Mouse (Mus musculus) kidney, adult 2 months (tissue): ENCODE data around the gene Rab11fip5. TPM values are rescaled to one million over a fixed set of nuclear protein-coding genes. Genes with fewer than 3 reads are reported as not detected.

Experiments used
- DNase-seq: peaks from one replicate; pipeline ENCODE4 v3.0.0; 2021
- H3K27ac ChIP-seq: fragments of 200-500 bp; 2 replicates; pipeline ENCODE4 v1.5.1; 2012; ENCODE audit warnings: low read depth, low read length, control low read depth, inconsistent platforms; ENCODE audit not compliant: insufficient read depth
- H3K27me3 ChIP-seq: fragments of 200-500 bp; replicated peaks from 2 replicates; pipeline ENCODE4 v1.6.1; 2012; ENCODE audit warnings: mild to moderate bottlenecking, moderate library complexity, low read length, inconsistent platforms; ENCODE audit not compliant: control insufficient read depth, insufficient read depth
- H3K36me3 ChIP-seq: fragments of 200-500 bp; 2 replicates; pipeline ENCODE4 v1.6.1; 2012; ENCODE audit warnings: mild to moderate bottlenecking, moderate library complexity, low read length, inconsistent platforms; ENCODE audit not compliant: control insufficient read depth, insufficient read depth
- H3K4me1 ChIP-seq: fragments of 200-500 bp; 2 replicates; pipeline ENCODE4 v1.6.1; 2011; ENCODE audit warnings: low read length; ENCODE audit not compliant: control insufficient read depth, insufficient read depth
- H3K4me3 ChIP-seq: fragments of 200-500 bp; 2 replicates; pipeline ENCODE4 v1.5.1; 2011; ENCODE audit warnings: mild to moderate bottlenecking, low read depth, low read length, control low read depth; ENCODE audit not compliant: insufficient read depth
- CTCF ChIP-seq: fragments of 200-500 bp; conservative IDR thresholded peaks from 2 replicates; pipeline ENCODE4 v1.5.1; 2011; ENCODE audit warnings: low read depth, mild to moderate bottlenecking, control low read depth, low read length, moderate library complexity, mixed read lengths; ENCODE audit not compliant: insufficient read depth, insufficient read length
- POLR2A ChIP-seq: fragments of 200-500 bp; IDR thresholded peaks from one replicate; pipeline ENCODE4 v1.6.1; 2011; ENCODE audit warnings: low read depth, low read length, control low read depth
- WGBS: fragments of 180-500 bp; shearing (Covaris S2); methylation state at CpG from one replicate; pipeline ENCODE4 v1.1.7; 2018; 5-methylcytosine and 5-hydroxymethylcytosine counted together
- polyA plus RNA-seq: library from polyadenylated mRNA; depleted of rRNA; stranded (reverse); fragments of >200 nt; gene quantifications from 2 replicates; pipeline ENCODE4 v1.2.3, GENCODE M21; 2012

Rab11fip5 gene
- polyA plus RNA-seq, 1 experiment = 56.8 TPM

DNA sequence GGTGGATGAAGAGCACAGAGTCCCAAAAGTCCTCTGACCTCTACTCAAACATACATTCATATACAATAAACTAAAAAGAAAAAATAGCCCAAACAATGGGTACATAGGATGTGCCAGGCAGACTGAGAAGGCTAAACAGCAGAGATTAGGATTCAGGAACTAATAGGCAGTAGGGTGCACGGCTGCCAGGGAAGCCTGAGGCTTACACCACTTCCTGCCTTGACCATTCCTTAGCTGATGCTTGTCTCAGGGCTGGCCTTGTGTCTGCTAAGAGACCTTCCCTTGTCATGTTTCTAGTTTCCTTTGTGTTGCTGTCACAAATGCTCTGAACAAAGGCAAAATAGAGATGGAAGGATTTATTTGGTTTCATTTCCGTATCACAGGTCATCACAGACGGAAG is 68.1 kb downstream of the Rab11fip5 start:
- WGBS = 86% methylated on average over 3 of the region's 3 CpGs
- DNase-seq = no peak
- no peak for TF ChIP-seq CTCF
- TF ChIP-seq POLR2A = no peak
- Histone ChIP-seq H3K36me3 (no peaks in the 10 kb centered on the region), H3K27ac (no peak overlapping the region), H3K27me3 (no peaks in the 10 kb centered on the region), H3K4me3 (no peak overlapping the region), H3K4me1 (peaks cover 8% of the 10 kb centered on the region; the same call in 1 of the 2 replicates)

DNA sequence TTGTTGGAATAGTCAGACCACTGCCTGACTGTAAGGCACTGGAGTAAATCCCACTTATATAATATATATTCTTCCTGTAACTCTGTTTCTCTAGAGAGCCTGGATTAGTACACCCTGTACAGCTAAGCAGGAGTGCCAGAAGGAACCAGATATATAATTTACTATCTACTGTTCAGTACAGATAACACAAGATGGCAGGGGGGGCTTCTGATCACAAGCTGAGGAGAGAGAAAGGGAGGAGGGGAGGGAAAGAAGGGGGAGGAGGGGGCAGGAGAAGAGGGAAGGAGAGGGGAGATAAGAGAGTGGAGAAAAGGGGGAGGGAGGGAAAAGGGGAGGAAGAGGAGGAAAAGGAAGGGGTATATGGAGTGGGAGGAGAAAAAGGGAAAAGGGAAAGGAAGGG is 68.6 kb downstream of the Rab11fip5 start:
- DNase-seq = no peak
- H3K27ac ChIP-seq = no peak overlapping the region
- TF ChIP-seq CTCF = no peak
- TF ChIP-seq POLR2A = no peak
- peaks cover 8% of the 10 kb centered on the region; the same call in 1 of the 2 replicates for H3K4me1 ChIP-seq
- no peaks in the 10 kb centered on the region for H3K36me3 ChIP-seq
- H3K4me3 ChIP-seq = no peak overlapping the region
- no peaks in the 10 kb centered on the region for H3K27me3 ChIP-seq

DNA sequence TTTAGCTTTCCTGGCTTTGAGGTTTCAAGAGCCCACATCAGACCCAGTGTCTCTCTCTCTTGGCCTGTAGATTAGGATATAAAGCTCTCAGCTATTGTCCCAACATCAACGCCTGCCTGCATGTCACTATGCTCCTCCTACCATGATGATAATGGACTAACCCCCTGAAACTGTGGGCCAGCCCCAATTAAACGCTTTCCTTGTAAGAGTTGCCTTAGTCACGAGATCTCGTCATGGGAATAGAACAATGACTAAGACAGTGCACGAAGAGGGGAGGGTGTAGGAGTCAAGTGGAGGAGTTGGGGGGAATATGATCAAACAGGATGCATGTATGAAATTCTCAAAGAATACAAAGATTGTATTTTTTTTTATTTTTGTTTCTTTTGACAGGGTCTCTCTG is 69.5 kb downstream of the Rab11fip5 start:
- Histone ChIP-seq H3K36me3 (no peaks in the 10 kb centered on the region), H3K27me3 (no peaks in the 10 kb centered on the region), H3K4me1 (peaks cover 8% of the 10 kb centered on the region; the same call in 1 of the 2 replicates), H3K4me3 (no peak overlapping the region), H3K27ac (no peak overlapping the region)
- DNase-seq = no peak
- no peak for TF ChIP-seq CTCF
- TF ChIP-seq POLR2A = no peak
- WGBS = 88% methylated on average over 5 of the region's 5 CpGs

DNA sequence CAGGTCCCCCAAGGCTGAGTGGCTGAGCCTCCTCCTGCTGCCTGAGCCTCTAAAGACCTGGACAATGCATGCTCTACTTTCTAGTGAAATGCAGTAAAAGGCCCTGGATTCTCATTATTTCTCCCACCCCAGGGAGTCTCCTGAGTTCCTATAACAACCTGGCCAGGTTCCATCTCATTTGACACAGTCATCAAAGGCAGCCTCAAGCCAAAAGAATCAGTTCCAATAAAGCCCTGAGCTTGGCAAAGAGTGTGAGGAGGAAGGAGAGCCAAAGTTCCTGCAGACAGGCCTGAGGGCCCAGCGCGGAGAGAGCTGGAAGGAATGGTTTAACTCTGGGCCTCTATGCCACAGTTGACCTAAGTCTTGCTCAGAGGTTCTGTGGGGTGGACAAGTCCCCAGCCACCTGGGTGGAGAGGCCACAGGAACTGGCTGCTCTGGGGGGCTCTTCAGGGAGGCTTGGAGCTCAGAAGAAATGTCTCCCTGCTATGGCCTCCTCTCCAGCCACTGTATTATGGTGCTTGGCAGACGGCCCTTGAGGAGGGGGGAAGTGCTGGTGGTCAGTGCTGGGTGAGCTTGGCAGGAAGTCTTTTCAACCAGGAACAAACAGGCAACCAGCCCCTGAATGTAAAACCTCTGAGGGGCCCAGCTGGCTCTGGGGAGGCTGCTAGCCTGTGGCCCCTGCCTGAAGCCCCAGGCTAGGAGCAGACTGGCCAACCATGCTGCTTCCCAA is 71.9 kb downstream of the Rab11fip5 start:
- DNase-seq = peak; percentile 77
- H3K4me3 ChIP-seq = no peak overlapping the region
- TF ChIP-seq CTCF = no peak
- TF ChIP-seq POLR2A = no peak
- no peak overlapping the region for H3K27ac ChIP-seq
- 52% methylated on average over 3 of the region's 3 CpGs for WGBS
- no peaks in the 10 kb centered on the region for H3K27me3 ChIP-seq
- H3K4me1 ChIP-seq = peaks cover 8% of the 10 kb centered on the region; the same call in 1 of the 2 replicates
- no peaks in the 10 kb centered on the region for H3K36me3 ChIP-seq

DNA sequence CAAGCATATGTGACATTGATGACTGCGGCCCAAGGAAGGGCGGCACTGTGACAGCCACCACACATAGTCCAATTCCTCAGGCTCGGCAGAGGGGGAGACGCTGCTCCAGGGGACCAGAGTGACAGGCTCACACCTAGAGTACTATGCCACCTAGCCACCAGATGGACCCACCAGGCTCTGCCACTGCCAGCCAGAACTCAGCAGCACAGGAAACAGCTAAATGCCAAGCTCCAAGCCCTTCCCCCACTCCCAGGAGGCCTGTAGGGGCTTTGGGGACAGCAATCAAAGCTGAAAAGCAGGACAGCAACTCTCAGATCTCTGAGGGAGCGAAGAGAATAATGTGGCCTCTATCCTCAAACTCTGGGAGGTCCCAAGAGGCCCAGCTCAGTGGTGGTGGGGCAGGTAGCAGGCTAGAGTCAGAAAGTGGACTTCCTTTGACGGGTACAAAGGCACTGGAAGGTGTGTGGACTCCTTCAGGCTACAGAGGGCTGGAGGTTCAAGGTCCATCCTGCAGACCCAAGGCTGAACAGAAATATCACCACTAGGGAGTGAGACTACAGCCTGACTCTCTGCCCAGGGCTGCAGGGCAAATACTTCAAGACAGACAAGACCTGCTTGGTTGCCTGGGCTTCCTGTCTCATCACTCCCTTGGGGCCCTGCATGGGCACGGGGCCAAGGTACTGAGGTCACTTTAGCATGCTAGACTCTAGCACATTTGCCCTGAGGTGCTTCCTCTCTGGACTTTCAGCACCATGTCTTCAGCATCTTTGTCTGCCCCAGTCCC is 78.9 kb downstream of the Rab11fip5 start:
- no peak; the same call in 1 of the 2 replicates for TF ChIP-seq CTCF
- no peak for TF ChIP-seq POLR2A
- Histone ChIP-seq H3K27ac (peak overlapping the region; percentile 63), H3K27me3 (no peaks in the 10 kb centered on the region), H3K4me3 (no peak overlapping the region), H3K4me1 (peaks cover 24% of the 10 kb centered on the region; the same call in 1 of the 2 replicates), H3K36me3 (no peaks in the 10 kb centered on the region)
- WGBS = 68% methylated on average over 7 of the region's 7 CpGs
- DNase-seq = peak; percentile 95

DNA sequence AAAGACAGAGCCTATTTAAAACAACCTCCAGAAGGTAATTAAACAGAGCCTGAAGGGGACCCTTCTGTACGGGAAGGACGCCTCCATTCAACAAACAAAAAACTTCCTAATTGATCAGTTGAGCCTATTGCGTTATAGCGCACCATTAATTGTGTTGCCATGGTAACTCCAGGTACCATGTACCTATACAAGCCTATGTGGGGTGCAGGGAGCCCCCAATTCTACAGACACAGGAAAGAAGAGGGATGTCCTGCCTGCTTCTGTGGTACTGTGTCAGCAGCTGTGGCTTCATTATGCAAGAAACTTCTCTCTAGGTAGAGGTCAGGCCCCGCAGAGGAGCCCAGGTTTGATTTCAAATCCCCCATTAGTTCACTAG is 80.4 kb downstream of the Rab11fip5 start:
- peaks cover 24% of the 10 kb centered on the region; the same call in 1 of the 2 replicates for H3K4me1 ChIP-seq
- TF ChIP-seq CTCF (no peak), POLR2A (no peak)
- no peaks in the 10 kb centered on the region for H3K27me3 ChIP-seq
- WGBS = 88% methylated on average over 5 of the region's 5 CpGs
- H3K4me3 ChIP-seq = no peak overlapping the region
- DNase-seq = no peak
- no peak overlapping the region for H3K27ac ChIP-seq
- H3K36me3 ChIP-seq = no peaks in the 10 kb centered on the region

DNA sequence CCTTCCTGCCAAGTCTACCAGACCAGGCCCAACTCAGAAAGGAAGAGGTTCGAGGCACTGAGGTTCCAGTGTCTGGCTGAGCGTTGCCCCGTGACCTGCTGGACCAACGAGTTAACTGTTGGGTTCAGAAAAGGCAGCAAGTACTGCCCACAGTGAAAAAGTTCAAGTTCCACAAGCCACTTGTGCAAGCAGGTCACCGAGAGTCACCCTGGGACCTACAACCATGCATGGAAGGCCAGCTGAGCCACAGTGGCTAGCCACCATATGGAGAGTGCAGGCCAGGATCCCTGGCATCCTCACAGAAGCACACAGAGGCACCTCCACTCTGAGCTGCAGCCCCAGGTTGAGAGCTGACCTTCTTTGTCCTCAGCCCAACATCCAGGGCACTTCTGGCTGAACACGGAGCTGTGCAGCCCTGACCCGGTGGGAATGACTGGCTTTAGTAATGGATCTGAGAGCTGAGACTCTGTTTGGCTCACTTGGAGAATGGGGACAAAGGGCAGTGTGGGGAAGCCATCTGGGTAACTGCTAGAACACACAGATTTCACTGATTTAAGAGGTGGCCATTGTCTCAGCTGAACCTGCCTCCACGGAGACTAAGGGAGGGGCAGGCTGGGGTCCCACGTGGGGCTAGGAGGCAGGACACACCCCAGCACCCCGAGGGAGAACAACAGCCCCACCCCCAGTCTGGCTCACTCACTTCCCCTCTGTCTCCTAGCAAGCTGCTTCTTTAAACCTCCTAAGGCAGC is 81.0 kb downstream of the Rab11fip5 start:
- no peak overlapping the region for H3K4me3 ChIP-seq
- peaks cover 24% of the 10 kb centered on the region; the same call in 1 of the 2 replicates for H3K4me1 ChIP-seq
- H3K36me3 ChIP-seq = no peaks in the 10 kb centered on the region
- TF ChIP-seq POLR2A (no peak), CTCF (no peak)
- peak; percentile 81 for DNase-seq
- peak overlapping the region; percentile 70 for H3K27ac ChIP-seq
- WGBS = 32% methylated on average over 10 of the region's 10 CpGs
- H3K27me3 ChIP-seq = no peaks in the 10 kb centered on the region
